Mouse (Mus musculus): ENCODE data around the gene Ctsz.

Ctsz gene

DNA sequence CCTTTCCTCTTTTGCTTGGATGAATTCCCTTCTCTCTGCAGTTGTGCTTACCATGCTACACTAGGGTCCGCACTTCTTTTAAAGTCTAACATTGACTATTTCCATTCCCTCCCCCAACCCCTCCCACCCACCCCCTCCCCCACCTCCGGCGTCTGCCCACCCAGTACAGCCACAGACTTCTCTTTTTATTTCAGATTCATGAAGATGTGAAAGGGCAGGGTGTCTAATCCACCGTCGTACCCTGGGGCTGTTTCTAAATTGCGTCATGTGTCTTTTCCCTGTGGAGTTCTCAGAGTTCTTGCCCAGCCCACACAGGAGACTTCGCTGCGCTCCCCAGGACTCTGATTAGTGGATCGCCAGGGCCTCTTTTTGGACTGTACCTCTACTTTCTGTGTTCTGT lies 46.3 kb downstream of the Ctsz start:
- DNase-seq (ENCODE audit: low spot score), result no peak

GRCm38 (mm10) chr2:174391936-174392335 lies 46.9 kb downstream of the Ctsz start:
- DNase-seq (ENCODE audit: low spot score), result no peak

GRCm38 (mm10) chr2:174381021-174381420 lies 57.8 kb downstream of the Ctsz start:
- DNase-seq (ENCODE audit: low spot score), result no peak

Data from spleen, adult 12 weeks (tissue).